ENCODE assay signal across 15 mouse cellular contexts in genomic region chr2:119607023-119607422, GRCm38 (mm10). TPM values are rescaled to one million over a fixed set of nuclear protein-coding genes. Genes with fewer than 3 reads are reported as not detected.
DNase-seq lines count a peak whose midpoint lies in the region; ATAC-seq and TF ChIP-seq lines count a peak whose summit lies in the region.
"Had no signal": no experiment of that assay in that cellular context is flagged by ENCODE, and none has a peak within 500 bp of the region (broad histone marks: within the 10 kb centered on the region; RNA-seq: fewer than 3 reads in every experiment).

No protein-coding gene starts in this region.

- DNase-seq in lung, adult 2 months, result no peak
- DNase-seq in lung, postnatal 4 days, result no peak
- no peak for DNase-seq in layer of hippocampus, postnatal 14 days (ENCODE audit: low spot score in 2 of 2)
- no peak for DNase-seq in frontal cortex, postnatal 25 days (ENCODE audit: low spot score in 2 of 2)
- DNase-seq: adrenal gland, adult 2 months; cerebellum, adult 9-11 months; heart, postnatal 4 days; kidney, postnatal 36 days; layer of hippocampus, postnatal 36 days; midbrain, embryonic 14.5 days had no signal

- no peak overlapping the region for H3K4me2 ChIP-seq in liver, embryonic 12.5 days
- H3K4me2 ChIP-seq in stomach, embryonic 15.5 days, result no peak overlapping the region
- H3K4me2 ChIP-seq: neural tube, embryonic 12.5 days had no signal

- TF ChIP-seq POLR2A in lung, adult 2 months (IDR thresholded peaks at IDR 0.05; ENCODE audit: borderline replicate concordance, extremely low read depth, low read depth, low read length), result no peak

- peak; percentile 9; the same call in 1 of the 2 replicates for TF ChIP-seq CTCF in lung, adult 2 months (IDR thresholded peaks at IDR 0.05; ENCODE audit: insufficient read depth, low read length)

- ATAC-seq in common myeloid progenitor, adult 5-6 weeks (replicated peaks; ENCODE audit: low read depth, poor library complexity, severe bottlenecking), result peak; percentile 70; the same call in 1 of the 2 replicates
- ATAC-seq in liver, embryonic 12.5 days, result peak; percentile 44
- ATAC-seq in stomach, embryonic 15.5 days (ENCODE audit: insufficient read depth, low FRiP score, low read depth), result peak; percentile 38; the same call in 1 of the 2 replicates

- no peaks in the 10 kb centered on the region for H3K9me3 ChIP-seq in liver, embryonic 12.5 days (replicated peaks)
- no peaks in the 10 kb centered on the region for H3K9me3 ChIP-seq in stomach, embryonic 15.5 days
- H3K9me3 ChIP-seq: limb, embryonic 10.5 days; neural tube, embryonic 12.5 days had no signal

- no peaks in the 10 kb centered on the region for H3K27me3 ChIP-seq in liver, embryonic 12.5 days (replicated peaks)
- no peaks in the 10 kb centered on the region for H3K27me3 ChIP-seq in stomach, embryonic 15.5 days (replicated peaks)
- H3K27me3 ChIP-seq: neural tube, embryonic 12.5 days had no signal

- no peak overlapping the region for H3K4me3 ChIP-seq in lung, adult 2 months (replicated peaks; ENCODE audit: extremely low read depth, low read depth, low read length)
- H3K4me3 ChIP-seq in liver, embryonic 12.5 days, result no peak overlapping the region
- no peak overlapping the region for H3K4me3 ChIP-seq in stomach, embryonic 15.5 days (replicated peaks)
- H3K4me3 ChIP-seq: limb, embryonic 10.5 days; neural tube, embryonic 12.5 days had no signal

- H3K4me1 ChIP-seq in lung, adult 2 months (ENCODE audit: control insufficient read depth, insufficient read depth, low read length), result peaks cover 5% of the 10 kb centered on the region
- peaks cover 58% of the 10 kb centered on the region for H3K4me1 ChIP-seq in liver, embryonic 12.5 days
- no peaks in the 10 kb centered on the region for H3K4me1 ChIP-seq in stomach, embryonic 15.5 days
- H3K4me1 ChIP-seq: limb, embryonic 10.5 days; neural tube, embryonic 12.5 days had no signal

- peaks cover 92% of the 10 kb centered on the region for H3K36me3 ChIP-seq in liver, embryonic 12.5 days
- H3K36me3 ChIP-seq in stomach, embryonic 15.5 days, result peaks cover 16% of the 10 kb centered on the region

- no peak overlapping the region for H3K9ac ChIP-seq in liver, embryonic 12.5 days
- no peak overlapping the region for H3K9ac ChIP-seq in stomach, embryonic 15.5 days
- H3K9ac ChIP-seq: neural tube, embryonic 12.5 days had no signal

- H3K27ac ChIP-seq in liver, embryonic 12.5 days, result peak overlapping the region; percentile 98
- H3K27ac ChIP-seq in stomach, embryonic 15.5 days, result no peak overlapping the region
- H3K27ac ChIP-seq: limb, embryonic 10.5 days; neural tube, embryonic 12.5 days had no signal

- WGBS in lung, adult 2 months, result 80% methylated on average over 4 of the region's 4 CpGs
- 68% methylated on average over 4 of the region's 4 CpGs for WGBS in liver, embryonic 12.5 days (ENCODE audit: insufficient replicate concordance)
- WGBS in stomach, embryonic 15.5 days, result 87% methylated on average over 4 of the region's 4 CpGs

RNA-seq across cellular contexts. Expression of gene Nusap1, which starts 11.1 kb away (rescaled TPM):
- 0.10 and 0.49 TPM in 2 replicates for polyA plus RNA-seq in lung, adult 2 months (2012; rRNA removed)
- 89.7 and 98.6 TPM in 2 replicates for total RNA-seq in common myeloid progenitor, adult 5-6 weeks (2017)
- polyA plus RNA-seq in liver, embryonic 12.5 days (2016; fragmentation: Nextera tagmentation; extraction: Ambion mirVana), result 90.2 and 91.3 TPM in 2 replicates
- 68.5 and 69.7 TPM in 2 replicates for polyA plus RNA-seq in stomach, embryonic 15.5 days (2015; fragmentation: Nextera tagmentation; extraction: Ambion mirVana)
- total RNA-seq in layer of hippocampus, postnatal 14 days (2021), result 1 to 10 TPM; 1.1 to 1.8 TPM

RNA-seq across cellular contexts. Expression of gene Oip5, which starts 11.2 kb away (rescaled TPM):
- 0.81 and 1.3 TPM in 2 replicates for polyA plus RNA-seq in lung, adult 2 months (2012; rRNA removed)
- 19.1 and 21.5 TPM in 2 replicates for total RNA-seq in common myeloid progenitor, adult 5-6 weeks (2017)
- 43.6 and 46.4 TPM in 2 replicates for polyA plus RNA-seq in liver, embryonic 12.5 days (2016; fragmentation: Nextera tagmentation; extraction: Ambion mirVana)
- polyA plus RNA-seq in stomach, embryonic 15.5 days (2015; fragmentation: Nextera tagmentation; extraction: Ambion mirVana), result 24.2 and 27.1 TPM in 2 replicates
- 1 to 10 TPM; 1.5 to 1.6 TPM for total RNA-seq in layer of hippocampus, postnatal 14 days (2021)

RNA-seq across cellular contexts. Expression of gene Ndufaf1, which starts 55.6 kb away (rescaled TPM):
- 1.7 and 4.6 TPM in 2 replicates for polyA plus RNA-seq in lung, adult 2 months (2012; rRNA removed)
- total RNA-seq in common myeloid progenitor, adult 5-6 weeks (2017), result 18.6 and 21.1 TPM in 2 replicates
- polyA plus RNA-seq in liver, embryonic 12.5 days (2016; fragmentation: Nextera tagmentation; extraction: Ambion mirVana), result 47.4 and 49.6 TPM in 2 replicates
- 43.0 and 46.3 TPM in 2 replicates for polyA plus RNA-seq in stomach, embryonic 15.5 days (2015; fragmentation: Nextera tagmentation; extraction: Ambion mirVana)
- 10 to 100 TPM; 29.2 to 30.3 TPM for total RNA-seq in layer of hippocampus, postnatal 14 days (2021)

RNA-seq across cellular contexts. Expression of gene Chp1, which starts 59.5 kb away (rescaled TPM):
- polyA plus RNA-seq in lung, adult 2 months (2012; rRNA removed), result 71.9 and 99.6 TPM in 2 replicates
- total RNA-seq in common myeloid progenitor, adult 5-6 weeks (2017), result 48.8 and 50.5 TPM in 2 replicates
- polyA plus RNA-seq in liver, embryonic 12.5 days (2016; fragmentation: Nextera tagmentation; extraction: Ambion mirVana), result 43.4 and 44.1 TPM in 2 replicates
- polyA plus RNA-seq in stomach, embryonic 15.5 days (2015; fragmentation: Nextera tagmentation; extraction: Ambion mirVana), result 68.1 and 73.6 TPM in 2 replicates
- total RNA-seq in layer of hippocampus, postnatal 14 days (2021), result 100 to 1,000 TPM; 151 TPM

RNA-seq across cellular contexts. Expression of gene Exd1, which starts 59.6 kb away (rescaled TPM):
- polyA plus RNA-seq in lung, adult 2 months (2012; rRNA removed), result 0.36 and 0.78 TPM in 2 replicates
- total RNA-seq in common myeloid progenitor, adult 5-6 weeks (2017), result 0.05 and 0.09 TPM in 2 replicates
- 0.07 and 0.17 TPM in 2 replicates for polyA plus RNA-seq in liver, embryonic 12.5 days (2016; fragmentation: Nextera tagmentation; extraction: Ambion mirVana)
- 0.42 and 0.48 TPM in 2 replicates for polyA plus RNA-seq in stomach, embryonic 15.5 days (2015; fragmentation: Nextera tagmentation; extraction: Ambion mirVana)
- total RNA-seq in layer of hippocampus, postnatal 14 days (2021), result 1 to 10 TPM in 1 of 2 experiments, under 1 TPM in 1; 0.62 to 1.1 TPM

Comparison
In these comparisons a context has a peak if more than half of its experiments do, and no peak if none do; other contexts are left out.
1. RNA of gene Nusap1, which starts 11.1 kb away (polyA plus RNA-seq): 90.2 to 91.3 TPM in liver, embryonic 12.5 days and 68.5 to 69.7 TPM in stomach, embryonic 15.5 days; 0.10 to 0.49 TPM in lung, adult 2 months; every median in the first group is over 10 times any median in the second.
2. RNA of gene Oip5, which starts 11.2 kb away (polyA plus RNA-seq): 43.6 to 46.4 TPM in liver, embryonic 12.5 days and 24.2 to 27.1 TPM in stomach, embryonic 15.5 days; 0.81 to 1.3 TPM in lung, adult 2 months; every median in the first group is over 10 times any median in the second.
3. Peak in every context shown above with its lines, with median percentiles within 50 percentile points of each other: ATAC-seq.